Mouse (Mus musculus): ENCODE measurements around the gene Zscan25. TPM values are rescaled to one million over a fixed set of nuclear protein-coding genes. Genes with fewer than 3 reads are reported as not detected.
"Not testable (repeated sequence)": the region's sequence is repeated elsewhere in the genome, so short reads cannot be mapped to it uniquely, and the experiment has no call there.

Zscan25 gene
- under 1 TPM; 0.44 to 0.53 (median 0.49) TPM for polyA plus RNA-seq (2017; shearing (Covaris generic))

DNA sequence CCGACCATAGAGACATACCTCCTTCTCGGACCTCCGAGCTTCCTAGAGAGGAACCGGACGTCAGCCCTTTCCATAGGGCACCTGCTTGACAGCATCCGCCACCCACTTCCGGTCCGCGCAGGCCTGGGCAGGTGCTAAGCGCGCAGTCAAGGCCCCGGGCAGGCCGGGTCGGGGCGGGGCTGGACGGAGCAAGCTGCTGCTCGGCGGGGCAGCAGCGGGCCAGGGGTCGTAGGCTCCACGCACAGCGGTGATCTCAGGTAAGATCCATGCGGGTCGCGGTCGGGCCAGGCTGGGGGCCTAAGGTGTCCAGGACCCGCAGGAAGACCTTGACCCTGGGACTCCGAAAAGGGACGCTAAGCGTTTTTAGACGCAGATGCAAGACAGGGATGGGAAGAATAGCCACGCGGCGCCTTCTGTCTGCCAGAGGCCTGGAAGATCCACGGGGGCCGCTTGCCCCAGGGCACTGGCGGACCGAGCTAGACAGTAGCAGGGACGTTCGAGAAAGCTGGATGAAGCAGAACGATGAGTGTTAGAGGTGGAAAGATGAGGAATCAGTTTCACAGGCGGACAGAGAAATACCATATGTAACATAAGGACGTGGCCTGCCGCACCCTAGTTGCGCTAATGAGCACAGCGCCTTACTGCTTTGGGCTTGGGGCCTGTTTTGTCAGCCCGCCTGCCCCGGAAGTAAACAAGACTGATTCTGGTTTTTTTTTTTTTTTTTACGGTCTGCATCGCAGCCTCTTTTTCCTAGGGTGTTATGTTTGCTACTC, at the start of gene Zscan25:
Gene Zscan25, plus strand, starts transcription at position 130 of the 773 bp plus-strand sequence.
- peak; percentile 96 for ATAC-seq

DNA sequence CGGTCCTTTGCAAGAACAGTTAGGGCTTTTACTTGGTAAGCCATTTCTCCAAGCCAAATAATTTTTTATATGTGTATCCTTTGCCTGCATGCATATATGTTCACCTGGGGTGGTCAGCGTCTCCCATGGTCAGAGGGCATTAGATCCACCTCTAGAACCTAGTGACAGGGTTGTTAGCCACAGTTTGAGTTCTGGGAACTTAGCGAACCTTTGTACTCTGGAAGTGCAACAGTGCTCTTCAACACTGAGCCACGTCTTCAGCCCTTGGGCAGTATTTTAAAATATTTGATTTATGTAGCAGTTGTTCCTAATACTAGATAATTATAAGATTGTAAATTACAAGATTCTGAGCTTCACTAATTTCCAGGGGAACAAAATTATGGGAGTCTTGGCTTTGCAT, 49.7 kb upstream of the Zscan25 start:
- ATAC-seq: no peak

DNA sequence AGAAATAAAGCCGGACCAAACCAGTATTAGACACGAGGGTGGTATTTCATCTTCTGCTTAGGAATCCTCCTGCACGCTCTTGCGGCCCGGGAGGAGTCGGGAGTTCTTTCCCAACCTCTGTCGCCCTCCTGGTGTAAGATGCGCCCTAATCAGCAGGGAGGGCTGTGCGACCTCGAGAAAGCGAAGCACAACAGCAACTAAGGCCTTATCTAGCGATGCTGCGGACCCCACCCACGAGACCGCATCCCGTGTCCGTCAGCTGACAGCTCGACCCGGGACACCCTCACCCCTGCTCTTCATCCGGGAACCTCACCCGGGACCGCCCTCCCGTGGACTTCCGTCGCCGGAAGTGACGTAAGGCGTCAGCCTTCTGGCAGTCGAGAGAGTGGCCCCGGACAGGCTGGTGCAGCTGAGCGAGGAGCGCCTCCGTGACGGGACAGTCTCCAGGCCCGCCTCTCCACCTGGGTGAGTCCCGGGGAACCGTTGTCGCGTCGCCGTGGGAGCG, 48.9 kb upstream of the Zscan25 start, which contains the start of gene Zfp655:
Gene Zfp655, plus strand, starts transcription at position 349 of the 505 bp plus-strand sequence.
- ATAC-seq: peak; percentile 96

DNA sequence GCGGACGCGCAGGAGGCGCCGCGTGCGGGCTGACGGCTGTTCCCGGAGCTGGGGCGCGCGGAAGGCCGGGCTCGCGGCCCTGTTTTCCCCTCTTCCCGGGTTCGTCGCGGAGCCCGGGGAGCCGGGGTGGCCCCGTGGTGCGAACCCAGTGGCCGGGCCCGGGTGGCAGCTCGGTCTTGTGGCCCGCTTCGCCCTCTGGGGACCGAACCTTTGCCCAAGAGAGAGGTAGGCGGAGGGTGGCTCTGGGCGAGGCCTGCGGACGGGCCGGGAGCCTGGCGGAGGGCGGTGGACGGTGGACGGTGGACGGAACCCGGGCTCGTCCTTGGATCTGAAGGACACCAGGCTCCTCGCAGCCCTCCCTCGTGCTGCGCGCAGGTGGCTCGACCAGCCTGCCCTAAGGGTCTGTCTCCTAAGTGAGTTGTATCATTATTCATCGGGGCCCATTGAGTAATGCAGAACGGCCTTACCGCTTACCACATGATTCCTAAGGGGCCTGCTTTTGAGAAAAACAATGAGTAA, 48.3 kb upstream of the Zscan25 start:
- ATAC-seq: no peak

DNA sequence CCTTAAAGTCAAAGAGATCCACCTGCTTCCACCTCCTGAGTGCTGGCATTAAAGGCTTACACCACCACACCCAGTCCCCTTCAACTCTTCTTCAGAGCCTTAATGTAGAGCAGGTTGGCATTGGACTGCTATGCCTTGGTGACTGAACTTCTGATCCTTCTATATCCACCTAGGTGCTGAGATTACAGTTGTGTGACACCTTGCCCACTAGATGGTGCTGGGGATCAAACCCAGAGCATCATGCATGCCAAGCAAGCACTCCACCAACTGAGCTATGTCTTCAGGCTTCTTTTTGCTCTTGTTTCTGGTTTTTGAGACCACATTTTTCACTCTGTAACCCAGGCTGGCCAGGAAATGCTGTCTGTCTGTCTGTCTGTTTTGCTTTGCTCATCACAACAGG, 45.7 kb upstream of the Zscan25 start:
- ATAC-seq: no peak

DNA sequence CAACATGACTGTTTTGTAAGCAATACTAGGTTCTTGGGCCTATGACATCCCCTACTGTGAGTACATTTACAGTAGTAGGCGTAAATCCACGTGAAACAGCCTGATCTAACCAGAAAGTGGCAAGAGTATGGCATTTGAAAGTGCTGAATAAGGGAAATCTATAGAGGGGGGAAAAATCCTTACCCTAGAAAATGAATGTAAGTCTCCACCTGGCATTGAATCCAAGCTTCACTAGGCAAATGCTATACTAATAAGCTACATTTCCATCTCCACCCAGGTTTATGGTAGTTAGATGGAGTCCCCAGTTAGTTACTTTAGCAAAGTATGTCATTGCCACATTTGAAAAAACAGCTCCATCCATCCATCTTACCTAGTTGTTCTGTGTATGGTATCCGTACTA, 30.8 kb upstream of the Zscan25 start:
- no peak for ATAC-seq

DNA sequence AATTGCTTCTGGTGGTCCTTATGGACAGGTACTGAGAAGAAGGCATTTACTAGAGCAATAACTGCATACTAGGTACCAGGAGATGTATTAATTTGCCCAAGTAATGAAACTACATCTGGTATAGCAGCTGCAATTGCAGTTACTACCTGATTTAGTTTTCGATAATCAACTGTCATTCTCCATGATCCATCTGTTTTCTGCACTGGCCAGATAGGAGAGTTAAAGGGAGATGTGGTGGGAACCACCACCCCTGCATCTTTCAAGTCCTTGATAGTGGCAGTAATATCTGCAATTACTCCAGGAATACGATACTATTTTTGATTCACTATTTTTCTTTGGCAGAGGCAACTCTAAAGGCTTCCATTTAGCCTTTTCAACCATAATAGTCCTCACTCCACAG, 6.7 kb upstream of the Zscan25 start:
- not testable (repeated sequence) for ATAC-seq

DNA sequence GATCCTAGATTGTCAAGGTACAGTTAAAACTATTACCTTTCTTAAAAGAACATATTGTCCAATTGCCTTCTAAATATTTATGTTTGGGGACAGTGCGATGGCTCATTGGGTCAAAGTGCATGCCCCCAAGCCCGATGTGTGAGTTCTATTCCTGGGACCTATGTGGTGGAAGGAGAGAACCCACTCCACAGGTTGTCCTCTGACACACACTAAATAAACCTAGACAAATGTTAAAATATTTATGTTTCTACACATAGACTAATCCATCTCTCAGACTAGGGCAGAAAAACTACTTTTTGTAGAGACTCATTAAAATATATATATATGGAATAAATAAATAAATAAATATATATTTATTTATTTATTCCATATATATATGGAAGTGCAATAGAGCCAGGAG, 352 bp upstream of the Zscan25 start:
- ATAC-seq: no peak

DNA sequence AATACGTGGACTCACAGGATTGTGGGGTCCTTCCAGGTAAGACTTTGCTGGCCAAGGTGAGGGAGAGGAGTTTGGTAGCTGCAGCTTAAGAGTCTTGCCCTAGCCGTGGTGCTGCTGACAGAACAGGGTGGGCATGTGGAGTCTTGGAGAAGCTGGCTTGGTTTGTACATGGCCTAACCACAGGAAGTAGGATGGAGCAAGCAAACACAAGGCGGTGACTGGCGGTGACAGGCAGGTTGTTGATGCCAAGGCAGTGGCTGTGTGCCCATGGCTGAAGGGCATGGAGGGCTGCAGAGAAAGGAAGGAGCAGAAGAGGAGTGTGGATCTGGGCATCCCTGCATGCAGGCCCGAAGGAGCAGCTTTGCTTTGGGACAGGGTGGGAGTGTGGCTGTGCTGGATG, 8.1 kb downstream of the Zscan25 start:
- ATAC-seq: no peak

DNA sequence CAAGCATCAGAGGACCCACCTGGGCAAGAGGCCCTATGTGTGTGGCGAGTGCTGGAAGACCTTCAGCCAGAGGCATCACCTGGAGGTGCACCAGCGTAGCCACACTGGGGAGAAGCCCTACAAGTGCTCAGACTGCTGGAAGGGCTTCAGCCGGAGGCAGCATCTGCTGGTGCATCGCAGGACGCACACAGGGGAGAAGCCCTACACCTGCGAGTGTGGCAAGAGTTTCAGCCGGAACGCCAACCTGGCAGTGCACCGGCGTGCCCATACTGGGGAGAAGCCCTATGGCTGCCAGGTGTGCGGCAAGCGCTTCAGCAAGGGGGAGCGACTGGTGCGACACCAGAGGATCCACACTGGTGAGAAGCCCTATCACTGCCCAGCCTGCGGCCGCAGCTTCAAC, 10.4 kb downstream of the Zscan25 start:
- no peak for ATAC-seq

DNA sequence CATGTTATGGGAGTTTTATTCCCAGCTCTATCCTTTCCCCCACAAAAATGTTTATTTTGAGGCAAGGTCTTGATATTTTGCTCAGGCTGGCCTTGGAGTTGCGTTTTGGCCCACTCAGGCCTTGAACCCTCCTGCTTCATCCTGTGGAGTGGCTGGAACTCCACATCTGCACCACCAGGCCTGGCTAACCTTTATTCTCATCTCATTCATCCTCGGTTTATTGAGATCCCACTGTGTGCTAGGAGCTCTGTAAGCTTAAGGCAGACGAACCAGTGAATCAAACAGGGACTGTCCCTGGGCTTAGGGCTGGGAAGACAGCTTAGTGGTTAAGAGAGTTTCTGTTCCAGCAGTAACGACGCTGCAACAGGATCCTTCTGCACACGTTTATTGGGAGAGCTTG, 12.1 kb downstream of the Zscan25 start:
- ATAC-seq: no peak

DNA sequence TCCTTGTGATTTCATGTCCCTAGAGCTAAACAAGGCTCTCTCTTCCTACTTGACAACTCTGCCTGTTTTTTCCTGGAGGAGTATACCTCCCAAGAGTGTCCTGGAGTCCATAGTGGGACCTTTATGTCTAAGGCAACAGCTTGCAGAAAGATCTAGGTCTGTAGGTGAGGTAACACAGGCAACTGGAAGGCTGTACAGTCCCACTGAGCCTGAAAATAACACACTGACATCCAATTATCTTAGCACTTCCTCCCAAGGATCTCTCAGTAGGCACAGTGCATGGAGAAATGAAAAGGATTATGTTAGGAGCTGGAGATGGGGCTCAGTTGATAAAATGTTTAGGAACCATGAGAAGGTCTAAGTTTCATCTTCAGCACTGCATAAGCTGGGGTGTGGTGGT, 20.2 kb downstream of the Zscan25 start:
- no peak for ATAC-seq

DNA sequence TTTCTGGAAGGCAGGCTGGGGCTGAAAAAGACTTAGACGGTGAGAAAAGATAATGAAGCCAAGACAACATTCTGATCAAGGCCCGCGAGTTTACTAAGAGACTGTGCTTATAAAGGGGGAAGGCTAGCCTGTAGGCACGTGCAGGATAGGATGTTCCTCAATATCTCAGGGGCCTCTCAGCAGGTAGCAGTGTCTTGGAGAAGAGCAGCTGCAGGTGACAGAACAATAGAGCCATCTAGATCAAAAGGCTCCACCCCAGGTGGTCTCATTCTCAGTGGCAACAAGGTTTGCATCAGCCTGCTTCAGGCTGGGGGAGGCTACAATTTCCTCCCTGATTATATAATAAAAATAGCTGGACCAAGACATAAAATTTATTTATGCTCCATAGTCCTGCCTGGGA, 21.5 kb downstream of the Zscan25 start:
- not testable (repeated sequence) for ATAC-seq

DNA sequence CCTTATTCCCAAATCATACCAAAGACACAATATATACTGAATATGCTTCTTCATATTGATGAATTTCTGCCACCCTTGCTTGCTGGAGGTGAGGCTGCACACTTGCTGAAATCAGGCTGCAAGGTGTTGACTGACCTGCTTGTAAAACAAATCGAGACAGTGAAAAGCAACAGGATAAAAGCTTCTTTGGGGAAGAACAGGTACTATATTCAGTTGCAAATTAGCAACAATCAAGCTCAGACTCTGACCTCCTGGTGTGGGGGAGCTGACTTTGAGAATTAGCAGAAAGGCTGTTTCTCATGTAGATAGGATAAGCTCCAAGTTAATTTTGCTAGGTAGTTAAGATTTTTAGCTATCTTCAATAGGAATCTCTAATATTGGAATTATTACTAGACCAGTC, 22.1 kb downstream of the Zscan25 start:
- no peak for ATAC-seq

DNA sequence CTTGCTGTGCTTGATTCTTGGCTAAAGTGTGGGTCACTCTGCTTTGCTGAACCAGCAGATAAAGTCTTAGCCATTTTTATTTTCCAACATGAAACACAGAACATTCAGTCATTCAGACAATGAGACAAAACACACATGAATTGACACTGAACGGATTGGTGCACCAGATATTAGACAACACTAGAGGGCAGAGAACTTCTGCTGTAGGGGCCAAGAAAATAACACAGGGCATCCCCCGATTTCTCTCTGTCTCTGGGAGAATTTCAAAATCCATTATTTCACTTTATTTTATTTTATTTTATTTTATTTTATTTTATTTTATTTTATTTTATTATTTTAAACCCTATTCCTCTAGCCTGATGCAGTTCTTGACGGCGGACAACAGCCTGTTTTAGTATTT, 26.7 kb downstream of the Zscan25 start:
- not testable (repeated sequence) for ATAC-seq

DNA sequence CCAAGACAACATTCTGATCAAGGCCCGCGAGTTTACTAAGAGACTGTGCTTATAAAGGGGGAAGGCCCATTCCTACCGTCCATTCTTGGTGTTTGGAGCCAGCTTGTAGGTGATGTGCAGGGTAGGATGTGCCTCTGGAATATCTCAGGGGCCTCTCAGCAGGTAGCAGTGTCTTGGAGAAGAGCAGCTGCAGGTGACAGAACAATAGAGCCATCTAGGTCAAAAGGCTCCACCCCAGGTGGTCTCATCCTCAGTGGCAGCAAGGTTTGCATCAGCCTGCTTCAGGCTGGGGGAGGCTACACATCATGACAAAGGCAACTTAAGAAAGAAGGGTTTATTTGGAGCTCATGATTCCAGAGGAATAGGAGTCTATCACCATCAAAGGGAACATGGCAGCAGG, 27.5 kb downstream of the Zscan25 start:
- ATAC-seq: not testable (repeated sequence)

DNA sequence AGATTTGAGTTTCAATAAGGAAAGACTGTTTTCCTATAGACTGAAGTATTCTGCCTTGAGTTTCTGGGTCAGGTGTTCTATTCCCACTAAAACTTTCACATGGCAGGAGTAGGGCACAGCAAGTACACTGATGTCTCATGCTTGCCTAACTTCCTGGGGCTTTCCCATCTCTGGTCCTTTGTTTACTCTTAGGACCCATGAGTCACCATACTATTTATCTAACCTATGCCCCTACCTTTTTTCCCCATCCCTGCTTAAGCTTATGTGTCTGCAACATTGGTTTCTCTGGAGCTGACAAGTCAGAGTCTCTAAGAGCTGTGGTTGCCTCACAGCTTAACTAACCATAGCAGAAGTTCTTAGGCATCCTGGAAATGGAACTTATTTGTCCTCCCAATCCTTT, 33.5 kb downstream of the Zscan25 start:
- no peak for ATAC-seq

DNA sequence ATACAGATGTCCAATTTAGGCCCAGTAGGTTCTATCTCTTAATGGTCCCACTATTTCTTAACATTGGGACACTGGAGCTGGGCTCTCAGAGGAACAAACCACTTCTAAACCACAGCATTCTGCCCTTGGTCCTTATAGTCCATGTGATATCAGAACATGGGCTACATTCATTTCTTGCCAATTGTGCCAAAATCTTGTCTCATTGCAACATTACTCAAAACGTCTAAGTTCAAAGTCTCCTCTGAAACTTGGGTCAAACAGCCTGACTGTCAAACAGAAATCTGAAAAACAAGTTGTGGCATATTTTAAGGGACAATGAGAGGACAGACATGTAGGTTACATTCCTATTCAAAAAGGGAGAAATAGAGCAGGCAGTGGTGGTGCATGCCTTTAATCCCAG, 36.8 kb downstream of the Zscan25 start:
- ATAC-seq: no peak

DNA sequence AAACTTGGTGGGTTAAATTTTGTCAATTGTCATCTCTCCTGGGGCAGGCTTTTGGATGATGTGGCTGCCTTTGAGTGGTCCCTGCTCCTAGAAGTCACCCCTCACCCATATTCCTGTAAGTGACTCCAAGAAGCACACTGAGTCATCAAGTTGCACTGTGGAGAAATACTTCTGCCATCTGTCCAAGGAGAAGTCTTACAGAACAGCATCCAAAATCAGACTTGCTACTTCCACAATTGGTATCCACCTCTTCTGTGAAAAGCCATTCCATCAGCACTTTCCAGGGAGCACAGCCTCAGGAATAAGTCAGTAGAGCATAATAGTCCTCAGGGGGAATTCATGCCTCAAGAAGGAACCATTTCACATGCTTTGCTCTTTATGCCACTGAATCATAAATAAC, 58.5 kb downstream of the Zscan25 start:
- not testable (repeated sequence) for ATAC-seq

Other genes starting within 250 kb of the Zscan25 start
- not detected for gene Gm4871, start 247.7 kb upstream of the Zscan25 start, polyA plus RNA-seq (2017; shearing (Covaris generic))
- gene 1700018F24Rik, start 237.5 kb upstream of the Zscan25 start, polyA plus RNA-seq (2017; shearing (Covaris generic)): not detected
- gene Arpc1a, start 196.7 kb upstream of the Zscan25 start, polyA plus RNA-seq (2017; shearing (Covaris generic)): 10 to 100 TPM; 86.2 to 96.6 (median 91.8) TPM
- not detected for gene Kpna7, start 196.5 kb upstream of the Zscan25 start, polyA plus RNA-seq (2017; shearing (Covaris generic))
- gene Arpc1b, start 166.3 kb upstream of the Zscan25 start, polyA plus RNA-seq (2017; shearing (Covaris generic)): 1,000 to 10,000 TPM in 1 of 3 experiments, 100 to 1,000 TPM in 2; 806 to 1,201 (median 880) TPM
- 10 to 100 TPM; 34.4 to 55.2 (median 47.9) TPM for gene Pdap1, start 140.3 kb upstream of the Zscan25 start, polyA plus RNA-seq (2017; shearing (Covaris generic))
- 100 to 1,000 TPM; 114 to 119 (median 115) TPM for gene Bud31, start 140.1 kb upstream of the Zscan25 start, polyA plus RNA-seq (2017; shearing (Covaris generic))
- gene Ptcd1, start 113.4 kb upstream of the Zscan25 start, polyA plus RNA-seq (2017; shearing (Covaris generic)): 10 to 100 TPM; 10.5 to 15.2 (median 13.2) TPM
- 10 to 100 TPM; 11.7 to 18.4 (median 15.5) TPM for gene Cpsf4, start 113.3 kb upstream of the Zscan25 start, polyA plus RNA-seq (2017; shearing (Covaris generic))
- gene Atp5j2, start 88.4 kb upstream of the Zscan25 start, polyA plus RNA-seq (2017; shearing (Covaris generic)): 100 to 1,000 TPM; 377 to 453 (median 389) TPM
- 10 to 100 TPM; 13.9 to 23.1 (median 20.1) TPM for gene Zkscan14, start 78.6 kb upstream of the Zscan25 start, polyA plus RNA-seq (2017; shearing (Covaris generic))
- gene Zkscan5, start 75.9 kb upstream of the Zscan25 start, polyA plus RNA-seq (2017; shearing (Covaris generic)): 1 to 10 TPM; 4.1 to 7.6 (median 6.7) TPM
- 10 to 100 TPM; 59.4 to 73.3 (median 59.6) TPM for gene Zfp655, start 48.8 kb upstream of the Zscan25 start, polyA plus RNA-seq (2017; shearing (Covaris generic))
- gene Cyp3a57, start 64.8 kb downstream of the Zscan25 start, polyA plus RNA-seq (2017; shearing (Covaris generic)): not detected
- gene Cyp3a16, start 189.2 kb downstream of the Zscan25 start, polyA plus RNA-seq (2017; shearing (Covaris generic)): not detected